ENCODE assay signal across 8 mouse cellular contexts in the genomic region with DNA sequence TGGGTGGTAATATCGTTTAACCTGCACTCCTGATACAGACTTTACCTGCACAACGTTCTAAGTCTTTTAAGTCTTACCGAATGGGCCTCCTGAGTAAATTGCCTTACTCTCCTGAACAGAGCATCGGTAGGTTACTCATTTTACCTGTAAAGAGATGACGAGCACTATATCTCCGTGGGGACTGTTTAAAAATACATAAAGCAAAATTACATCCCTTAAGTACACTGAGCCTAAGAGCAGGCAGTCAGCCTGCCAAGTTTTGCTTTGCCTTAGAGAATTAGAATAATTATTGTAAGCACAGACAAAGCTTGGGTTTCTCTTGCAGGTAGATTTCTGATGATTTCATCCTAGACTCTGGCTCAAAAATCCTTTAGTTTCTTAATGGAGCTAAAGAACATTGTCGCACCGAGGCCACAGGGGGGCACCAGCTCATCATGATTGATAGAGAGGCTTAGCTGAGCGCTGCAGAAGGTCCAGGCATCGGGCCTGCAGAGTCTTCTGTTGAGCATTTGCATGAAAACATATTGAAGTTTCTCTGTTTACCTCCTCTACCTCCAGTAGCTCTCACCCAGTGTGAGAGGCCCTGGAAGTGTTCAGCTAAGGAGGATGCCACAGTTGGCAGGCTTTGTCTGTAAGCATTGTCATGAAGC.
A peak's percentile ranks its signal among the peaks of the same experiment; 100 is the strongest.
DNase-seq lines count a peak whose midpoint lies in the region; ATAC-seq lines count a peak whose summit lies in the region.

No protein-coding gene starts in this region.

- H3K36me3 ChIP-seq in forebrain, embryonic 15.5 days, result no peaks in the 10 kb centered on the region
- no peaks in the 10 kb centered on the region for H3K36me3 ChIP-seq in kidney, embryonic 14.5 days (ENCODE audit: control insufficient read depth, insufficient read depth, low read length)
- no peaks in the 10 kb centered on the region for H3K36me3 ChIP-seq in limb, embryonic 12.5 days
- no peaks in the 10 kb centered on the region for H3K36me3 ChIP-seq in neural tube, embryonic 14.5 days (ENCODE audit: control insufficient read depth, insufficient read depth, low read length)

- H3K4me2 ChIP-seq in forebrain, embryonic 15.5 days (replicated peaks), result no peak overlapping the region
- no peak overlapping the region for H3K4me2 ChIP-seq in kidney, embryonic 14.5 days (replicated peaks; ENCODE audit: low read depth, low read length)
- no peak overlapping the region for H3K4me2 ChIP-seq in limb, embryonic 12.5 days
- H3K4me2 ChIP-seq in neural tube, embryonic 14.5 days (ENCODE audit: low read depth, low read length), result no peak overlapping the region

- H3K27me3 ChIP-seq in forebrain, embryonic 15.5 days, result no peaks in the 10 kb centered on the region
- H3K27me3 ChIP-seq in kidney, embryonic 14.5 days (ENCODE audit: control insufficient read depth, insufficient read depth, low read length), result no peaks in the 10 kb centered on the region
- no peaks in the 10 kb centered on the region for H3K27me3 ChIP-seq in limb, embryonic 12.5 days
- no peaks in the 10 kb centered on the region for H3K27me3 ChIP-seq in neural tube, embryonic 14.5 days (ENCODE audit: control insufficient read depth, insufficient read depth, low read length)

- 50% methylated on average over 10 of the region's 10 CpGs for WGBS in forebrain, embryonic 15.5 days
- WGBS in kidney, embryonic 14.5 days, result 49% methylated on average over 10 of the region's 10 CpGs
- WGBS in limb, embryonic 12.5 days, result 45% methylated on average over 10 of the region's 10 CpGs
- 46% methylated on average over 10 of the region's 10 CpGs for WGBS in neural tube, embryonic 14.5 days

- no peak overlapping the region for H3K27ac ChIP-seq in forebrain, embryonic 15.5 days (replicated peaks)
- H3K27ac ChIP-seq in kidney, embryonic 14.5 days (ENCODE audit: low read depth, low read length), result no peak overlapping the region
- no peak overlapping the region for H3K27ac ChIP-seq in limb, embryonic 12.5 days
- H3K27ac ChIP-seq in neural tube, embryonic 14.5 days (ENCODE audit: low read depth, low read length), result no peak overlapping the region

- peak; percentile 62 for DNase-seq in ovary, postnatal 36 days (ENCODE audit: low spot score)
- DNase-seq in ovary, adult 18-20 months (ENCODE audit: low spot score), result no peak
- DNase-seq in cerebellum, adult 11 months, result peak; percentile 3
- peak; percentile 36 for DNase-seq in yolk sac, embryonic 10.5 days (ENCODE audit: low spot score)

- H3K4me3 ChIP-seq in forebrain, embryonic 15.5 days, result no peak overlapping the region
- no peak overlapping the region for H3K4me3 ChIP-seq in kidney, embryonic 14.5 days (ENCODE audit: low read length)
- no peak overlapping the region for H3K4me3 ChIP-seq in limb, embryonic 12.5 days (replicated peaks)
- H3K4me3 ChIP-seq in neural tube, embryonic 14.5 days (ENCODE audit: low read depth, low read length), result no peak overlapping the region

- peak; percentile 92 for ATAC-seq in forebrain, embryonic 15.5 days (replicated peaks)
- ATAC-seq in kidney, embryonic 14.5 days (ENCODE audit: low FRiP score, low TSS enrichment), result peak; percentile 76
- peak; percentile 71 for ATAC-seq in limb, embryonic 12.5 days (ENCODE audit: insufficient number of reproducible peaks, insufficient read depth, low FRiP score, low TSS enrichment, low read depth)
- peak; percentile 89 for ATAC-seq in neural tube, embryonic 14.5 days (ENCODE audit: low read depth)

- H3K9me3 ChIP-seq in forebrain, embryonic 15.5 days, result no peaks in the 10 kb centered on the region
- H3K9me3 ChIP-seq in kidney, embryonic 14.5 days (ENCODE audit: control insufficient read depth, low read length), result no peaks in the 10 kb centered on the region
- H3K9me3 ChIP-seq in limb, embryonic 12.5 days, result no peaks in the 10 kb centered on the region
- H3K9me3 ChIP-seq in neural tube, embryonic 14.5 days (ENCODE audit: control insufficient read depth, low read length), result no peaks in the 10 kb centered on the region

- H3K9ac ChIP-seq in forebrain, embryonic 15.5 days (replicated peaks), result no peak overlapping the region
- no peak overlapping the region for H3K9ac ChIP-seq in kidney, embryonic 14.5 days (ENCODE audit: low read depth, low read length)
- no peak overlapping the region for H3K9ac ChIP-seq in limb, embryonic 12.5 days (replicated peaks)
- H3K9ac ChIP-seq in neural tube, embryonic 14.5 days (replicated peaks; ENCODE audit: low read depth, low read length), result no peak overlapping the region

- H3K4me1 ChIP-seq in forebrain, embryonic 15.5 days, result no peaks in the 10 kb centered on the region
- H3K4me1 ChIP-seq in kidney, embryonic 14.5 days (ENCODE audit: control insufficient read depth, insufficient read depth, low read length), result no peaks in the 10 kb centered on the region
- H3K4me1 ChIP-seq in limb, embryonic 12.5 days (replicated peaks), result 0 out of 2 replicates have a peak, but pooled peaks cover 3% of the 10 kb centered on the region
- H3K4me1 ChIP-seq in neural tube, embryonic 14.5 days (ENCODE audit: control insufficient read depth, insufficient read depth, low read length), result no peaks in the 10 kb centered on the region
